Mouse (Mus musculus) adrenal gland, postnatal 36 days (tissue): ENCODE measurements around the gene Tbx3. TPM values are rescaled to one million over a fixed set of nuclear protein-coding genes. Genes with fewer than 3 reads are reported as not detected.
A peak's percentile ranks its signal among the peaks of the same experiment; 100 is the strongest.

ENCODE experiments used
- DNase-seq, 2 experiments: peaks; one replicate each; pipeline ENCODE4 v3.0.0; 2021; ENCODE audit warnings: mixed read lengths in 1 of 2
- total RNA-seq, 2 experiments: library from RNA; stranded (reverse); gene quantifications; 2 replicates each; pipeline ENCODE4 v1.2.3; 2021

Tbx3 gene
- total RNA-seq, 2 experiments from 2014 or later, result 268 to 342 TPM

- no peak for DNase-seq
Measured at GRCm38 (mm10) chr5:119706467-119706866, 36.0 kb downstream of the Tbx3 start.

- no peak for DNase-seq
Measured at GRCm38 (mm10) chr5:119708850-119709585, 38.5 kb downstream of the Tbx3 start.

GRCm38 (mm10) chr5:119709826-119710559, 39.5 kb downstream of the Tbx3 start:
- DNase-seq, result no peak

- DNase-seq, result no peak
Measured at GRCm38 (mm10) chr5:119710756-119711155, 40.3 kb downstream of the Tbx3 start.

GRCm38 (mm10) chr5:119711626-119712025, 41.2 kb downstream of the Tbx3 start:
- no peak for DNase-seq

GRCm38 (mm10) chr5:119712679-119713246, 42.3 kb downstream of the Tbx3 start:
- peak; percentile 90 to 92 for DNase-seq

- no peak for DNase-seq
Measured at GRCm38 (mm10) chr5:119720471-119721265, 50.2 kb downstream of the Tbx3 start.

GRCm38 (mm10) chr5:119732978-119733377, 62.5 kb downstream of the Tbx3 start:
- DNase-seq, result peak; percentile 15 to 31

Other genes starting within 250 kb of the Tbx3 start
- under 1 TPM; 0.26 to 0.30 TPM for gene Tbx5, start 162.0 kb downstream of the Tbx3 start, total RNA-seq